Mouse (Mus musculus): ENCODE data around the gene Zfp58. TPM values are rescaled to one million over a fixed set of nuclear protein-coding genes. Genes with fewer than 3 reads are reported as not detected.
A peak's percentile ranks its signal among the peaks of the same experiment; 100 is the strongest.

Gene Zfp58
- polyA plus RNA-seq, 1 experiment from 2014 or later, result 18.0 TPM

DNA sequence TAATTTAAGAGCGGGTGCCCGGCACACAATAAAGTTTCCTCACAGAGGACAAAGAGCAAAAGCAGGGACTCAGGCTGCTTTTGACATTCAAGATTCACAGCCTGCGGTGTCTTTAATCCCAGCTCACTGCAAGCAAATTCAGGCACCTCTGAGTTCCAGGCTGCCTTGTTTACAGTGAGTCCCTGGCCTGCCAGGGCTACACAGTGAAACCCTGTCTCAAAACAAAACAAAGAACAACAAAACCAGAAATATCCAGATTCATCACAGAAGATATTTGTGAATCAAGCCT is 48.4 kb downstream of the Zfp58 start:
- Histone ChIP-seq H3K4me3 (peak overlapping the region; percentile 53), H3K27me3 (no peaks in the 10 kb centered on the region), H3K9ac (peak overlapping the region; percentile 60; the same call in 1 of the 2 replicates), H3K4me1 (no peaks in the 10 kb centered on the region), H3K36me3 (no peaks in the 10 kb centered on the region), H3K27ac (no peak overlapping the region), H3K4me2 (replicated peaks) (peak overlapping the region; percentile 77), H3K9me3 (replicated peaks) (no peaks in the 10 kb centered on the region)
- 5% methylated on average over 3 of the region's 3 CpGs for WGBS
- ATAC-seq (ENCODE audit: low FRiP score), result no peak

DNA sequence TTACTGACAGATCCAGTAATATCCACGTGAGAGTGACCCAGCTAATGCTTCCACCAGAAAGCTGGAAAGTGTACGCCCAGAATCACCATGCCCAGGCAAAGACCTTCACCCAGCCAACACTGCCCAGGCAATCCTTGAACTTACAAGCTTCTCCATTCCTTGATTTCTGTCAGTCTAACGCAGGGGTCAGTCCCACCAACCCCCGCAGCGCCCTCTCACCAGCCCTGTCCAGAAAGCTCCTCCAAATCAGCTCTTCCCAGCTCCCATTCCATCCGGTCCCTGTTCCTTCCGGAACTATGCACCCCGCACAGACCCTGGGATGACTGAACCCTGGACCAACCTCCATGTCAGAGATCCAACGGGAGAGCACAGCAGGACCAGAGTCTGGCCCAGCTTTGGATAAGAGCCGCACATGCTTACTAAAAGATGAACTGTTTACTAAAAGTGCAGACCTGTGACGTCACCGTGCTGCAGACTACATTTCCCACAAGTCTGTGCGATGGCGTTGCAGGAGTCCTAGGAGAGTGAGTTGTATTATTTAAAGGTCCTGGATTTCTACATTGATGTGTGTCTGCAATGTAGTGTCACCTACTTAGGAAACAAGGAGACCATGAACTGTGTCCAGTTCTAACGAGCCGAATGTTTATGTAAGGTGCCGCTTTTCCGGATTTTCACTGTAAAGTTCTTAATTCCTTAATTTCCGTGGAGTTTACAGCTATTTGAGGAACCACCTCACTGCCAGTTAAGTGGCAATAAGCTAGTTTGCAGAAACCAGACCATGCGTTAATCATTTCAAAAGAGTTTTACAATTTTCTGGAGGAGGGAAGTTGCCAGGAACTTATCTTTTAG is 49.0 kb downstream of the Zfp58 start, which contains the start of gene Zfp874a:
Gene Zfp874a (minus strand): TSS at position 453 of the 849 bp plus-strand sequence.
- no peak within 1 kb of the TSS for H3K27ac ChIP-seq

More for the DNA sequence above, 49.0 kb downstream of the Zfp58 start, which contains the start of gene Zfp874a:
- Histone ChIP-seq H3K9ac (peak within 1 kb of the TSS; percentile 60), H3K4me1 (no peaks in the 10 kb centered on the region), H3K27me3 (no peaks in the 10 kb centered on the region), H3K4me3 (peak within 1 kb of the TSS; percentile 53), H3K36me3 (0 out of 2 replicates have a peak, but pooled peaks cover 3% of the 10 kb centered on the region), H3K4me2 (replicated peaks) (peak within 1 kb of the TSS; percentile 77), H3K9me3 (replicated peaks) (no peaks in the 10 kb centered on the region)
- peak; percentile 97 for ATAC-seq (ENCODE audit: low FRiP score)
- 1% methylated on average over 20 of the region's 20 CpGs for WGBS

Other genes starting within 250 kb of the Zfp58 start
- 3.8 and 4.6 TPM in 2 replicates for gene Zfp458, start 222.1 kb downstream of the Zfp58 start, polyA plus RNA-seq (2016; fragmentation: Nextera tagmentation; extraction: Ambion mirVana)
- 0.50 and 0.85 TPM in 2 replicates for gene Zfp457, start 194.1 kb downstream of the Zfp58 start, polyA plus RNA-seq (2016; fragmentation: Nextera tagmentation; extraction: Ambion mirVana)
- 1.7 and 1.8 TPM in 2 replicates for gene Zfp595, start 168.0 kb downstream of the Zfp58 start, polyA plus RNA-seq (2016; fragmentation: Nextera tagmentation; extraction: Ambion mirVana)
- gene Gm28044, start 140.0 kb downstream of the Zfp58 start, polyA plus RNA-seq (2016; fragmentation: Nextera tagmentation; extraction: Ambion mirVana), result not detected in 2 replicates
- gene Zfp953, start 139.9 kb downstream of the Zfp58 start, polyA plus RNA-seq (2016; fragmentation: Nextera tagmentation; extraction: Ambion mirVana), result 0.72 and 0.98 TPM in 2 replicates
- gene Gm28041, start 124.8 kb downstream of the Zfp58 start, polyA plus RNA-seq (2016; fragmentation: Nextera tagmentation; extraction: Ambion mirVana), result not detected in 2 replicates
- 0.83 and 0.94 TPM in 2 replicates for gene Zfp456, start 124.7 kb downstream of the Zfp58 start, polyA plus RNA-seq (2016; fragmentation: Nextera tagmentation; extraction: Ambion mirVana)
- 4.6 and 4.9 TPM in 2 replicates for gene Zfp429, start 100.7 kb downstream of the Zfp58 start, polyA plus RNA-seq (2016; fragmentation: Nextera tagmentation; extraction: Ambion mirVana)
- 1.0 and 1.3 TPM in 2 replicates for gene Zfp459, start 79.1 kb downstream of the Zfp58 start, polyA plus RNA-seq (2016; fragmentation: Nextera tagmentation; extraction: Ambion mirVana)
- 7.1 and 8.3 TPM in 2 replicates for gene Zfp874a, start 48.9 kb downstream of the Zfp58 start, polyA plus RNA-seq (2016; fragmentation: Nextera tagmentation; extraction: Ambion mirVana)
- gene Zfp874b, start 16.3 kb downstream of the Zfp58 start, polyA plus RNA-seq (2016; fragmentation: Nextera tagmentation; extraction: Ambion mirVana), result 2.1 and 2.2 TPM in 2 replicates
- not detected in 2 replicates for gene Gm26965, start 25.6 kb upstream of the Zfp58 start, polyA plus RNA-seq (2016; fragmentation: Nextera tagmentation; extraction: Ambion mirVana)
- 32.4 and 32.8 TPM in 2 replicates for gene Zfp87, start 25.6 kb upstream of the Zfp58 start, polyA plus RNA-seq (2016; fragmentation: Nextera tagmentation; extraction: Ambion mirVana)
- gene Zfp748, start 53.3 kb upstream of the Zfp58 start, polyA plus RNA-seq (2016; fragmentation: Nextera tagmentation; extraction: Ambion mirVana), result 16.6 and 18.3 TPM in 2 replicates
- 4.6 and 5.1 TPM in 2 replicates for gene Zfp729b, start 109.2 kb upstream of the Zfp58 start, polyA plus RNA-seq (2016; fragmentation: Nextera tagmentation; extraction: Ambion mirVana)
- gene Gm49345, start 137.2 kb upstream of the Zfp58 start, polyA plus RNA-seq (2016; fragmentation: Nextera tagmentation; extraction: Ambion mirVana), result not detected in 2 replicates
- gene Zfp729a, start 137.2 kb upstream of the Zfp58 start, polyA plus RNA-seq (2016; fragmentation: Nextera tagmentation; extraction: Ambion mirVana), result 2.9 and 3.7 TPM in 2 replicates
- gene Zfp738, start 186.5 kb upstream of the Zfp58 start, polyA plus RNA-seq (2016; fragmentation: Nextera tagmentation; extraction: Ambion mirVana), result 14.2 and 16.5 TPM in 2 replicates
- 8.2 and 9.1 TPM in 2 replicates for gene Zfp65, start 228.6 kb upstream of the Zfp58 start, polyA plus RNA-seq (2016; fragmentation: Nextera tagmentation; extraction: Ambion mirVana)